Mouse (Mus musculus) retina, embryonic 14.5 days (tissue): Measurements from ENCODE around the gene Snx29.

Experiments
- DNase-seq: peaks from one replicate; pipeline ENCODE4 v3.0.0-alpha.2; 2015; ENCODE audit warnings: low spot score

The Snx29 gene

GRCm38 (mm10) chr16:11688281-11689005, 365.7 kb downstream of the Snx29 start:
- no peak for DNase-seq

GRCm38 (mm10) chr16:11690097-11690496, 367.4 kb downstream of the Snx29 start:
- DNase-seq = no peak

GRCm38 (mm10) chr16:11690756-11691155, 368.0 kb downstream of the Snx29 start:
- no peak for DNase-seq

- DNase-seq = no peak
Observed at GRCm38 (mm10) chr16:11691487-11692200, 368.9 kb downstream of the Snx29 start.

- no peak for DNase-seq
Observed at GRCm38 (mm10) chr16:11692744-11693143, 370.0 kb downstream of the Snx29 start.

- no peak for DNase-seq
Observed at GRCm38 (mm10) chr16:11694386-11694785, 371.7 kb downstream of the Snx29 start.

GRCm38 (mm10) chr16:11696767-11697166, 374.1 kb downstream of the Snx29 start:
- no peak for DNase-seq

- DNase-seq = peak; percentile 63
Observed at GRCm38 (mm10) chr16:11697710-11698357, 375.1 kb downstream of the Snx29 start.

GRCm38 (mm10) chr16:11701579-11701978, 378.9 kb downstream of the Snx29 start:
- no peak for DNase-seq

- no peak for DNase-seq
Observed at GRCm38 (mm10) chr16:11704096-11704495, 381.4 kb downstream of the Snx29 start.

GRCm38 (mm10) chr16:11705456-11705855, 382.7 kb downstream of the Snx29 start:
- no peak for DNase-seq

- no peak for DNase-seq
Observed at GRCm38 (mm10) chr16:11708097-11708496, 385.4 kb downstream of the Snx29 start.

GRCm38 (mm10) chr16:11709382-11709781, 386.7 kb downstream of the Snx29 start:
- no peak for DNase-seq

GRCm38 (mm10) chr16:11709999-11710667, 387.4 kb downstream of the Snx29 start:
- DNase-seq = no peak

- no peak for DNase-seq
Observed at GRCm38 (mm10) chr16:11713265-11713865, 390.7 kb downstream of the Snx29 start.

- DNase-seq = no peak
Observed at GRCm38 (mm10) chr16:11716932-11717331, 394.2 kb downstream of the Snx29 start.

GRCm38 (mm10) chr16:11725901-11726300, 403.2 kb downstream of the Snx29 start:
- DNase-seq = no peak

GRCm38 (mm10) chr16:11727331-11727730, 404.6 kb downstream of the Snx29 start:
- DNase-seq = no peak

GRCm38 (mm10) chr16:11728131-11728530, 405.4 kb downstream of the Snx29 start:
- no peak for DNase-seq

GRCm38 (mm10) chr16:11728627-11729026, 405.9 kb downstream of the Snx29 start:
- no peak for DNase-seq

GRCm38 (mm10) chr16:11729111-11729510, 406.4 kb downstream of the Snx29 start:
- DNase-seq = no peak

GRCm38 (mm10) chr16:11729815-11730214, 407.1 kb downstream of the Snx29 start:
- DNase-seq = no peak
